In genomic region chrX:159995808-159996207, GRCm38 (mm10) we compare ENCODE assay signal across 30 mouse cellular contexts.
"Had no signal": no experiment of that assay in that cellular context is flagged by ENCODE, and none has a peak within 500 bp of the region (broad histone marks: within the 10 kb centered on the region; RNA-seq: fewer than 3 reads in every experiment).

No protein-coding gene starts in this region.

- H3K27ac ChIP-seq: heart, embryonic 13.5 days; heart, embryonic 15.5 days; hindbrain, embryonic 10.5 days; hindbrain, embryonic 12.5 days; hindbrain, embryonic 13.5 days; hindbrain, embryonic 14.5 days; hindbrain, embryonic 15.5 days; hindbrain, postnatal 0 days; intestine, embryonic 15.5 days; kidney, embryonic 15.5 days; kidney, postnatal 0 days; layer of hippocampus, adult 2 months; left cerebral cortex, adult 2 months had no signal

- H3K9ac ChIP-seq: heart, embryonic 12.5 days; heart, embryonic 13.5 days; heart, embryonic 15.5 days; hindbrain, embryonic 12.5 days; hindbrain, embryonic 13.5 days; hindbrain, embryonic 14.5 days; hindbrain, embryonic 15.5 days; intestine, embryonic 15.5 days; kidney, embryonic 15.5 days had no signal

- H3K4me1 ChIP-seq: heart, embryonic 12.5 days; heart, embryonic 13.5 days; heart, embryonic 15.5 days; hindbrain, embryonic 10.5 days; hindbrain, embryonic 12.5 days; hindbrain, embryonic 13.5 days; hindbrain, embryonic 15.5 days; intestine, embryonic 15.5 days; kidney, embryonic 15.5 days had no signal

- H3K36me3 ChIP-seq: heart, embryonic 12.5 days; heart, embryonic 13.5 days; heart, embryonic 15.5 days; hindbrain, embryonic 10.5 days; hindbrain, embryonic 12.5 days; hindbrain, embryonic 13.5 days; hindbrain, embryonic 15.5 days; intestine, embryonic 15.5 days; kidney, embryonic 15.5 days had no signal

- H3K9me3 ChIP-seq: heart, embryonic 12.5 days; heart, embryonic 13.5 days; heart, embryonic 15.5 days; hindbrain, embryonic 10.5 days; hindbrain, embryonic 12.5 days; hindbrain, embryonic 13.5 days; hindbrain, embryonic 15.5 days; intestine, embryonic 15.5 days; kidney, embryonic 15.5 days had no signal

- H3K4me3 ChIP-seq: heart, embryonic 12.5 days; heart, embryonic 13.5 days; heart, embryonic 15.5 days; hindbrain, embryonic 10.5 days; hindbrain, embryonic 12.5 days; hindbrain, embryonic 13.5 days; hindbrain, embryonic 15.5 days; intestine, embryonic 15.5 days; kidney, embryonic 15.5 days; layer of hippocampus, adult 2 months; left cerebral cortex, adult 2 months had no signal

- DNase-seq: heart, postnatal 10 days; heart, postnatal 14 days; heart, postnatal 36 days; heart, postnatal 4 days; kidney, adult 11 months; kidney, adult 18-20 months; kidney, adult 2 months; kidney, adult 8-10 months; kidney, adult 9 months; kidney, postnatal 10 days; kidney, postnatal 14 days; kidney, postnatal 25 days; kidney, postnatal 36 days; kidney, postnatal 4 days; layer of hippocampus, adult 9-11 months; layer of hippocampus, postnatal 36 days had no signal

- H3K27me3 ChIP-seq: heart, embryonic 12.5 days; heart, embryonic 13.5 days; heart, embryonic 15.5 days; hindbrain, embryonic 15.5 days; intestine, embryonic 15.5 days had no signal
